Mouse (Mus musculus) embryonic fibroblast, embryonic 13.5 days (primary cell): ENCODE data around the gene Sarnp. TPM values are rescaled to one million over a fixed set of nuclear protein-coding genes. Genes with fewer than 3 reads are reported as not detected.
A peak's percentile ranks its signal among the peaks of the same experiment; 100 is the strongest.

ENCODE experiments used
- H3K27ac ChIP-seq: 2 replicates; pipeline ENCODE4 v1.5.1; 2012; ENCODE audit warnings: low read length, control low read depth, inconsistent platforms; ENCODE audit not compliant: insufficient read depth
- H3K4me1 ChIP-seq: 2 replicates; pipeline ENCODE4 v1.6.1; 2011; ENCODE audit warnings: low read length; ENCODE audit not compliant: control insufficient read depth, insufficient read depth
- H3K4me3 ChIP-seq: 2 replicates; pipeline ENCODE4 v1.5.1; 2011; ENCODE audit warnings: mild to moderate bottlenecking, control low read depth, low read length; ENCODE audit not compliant: insufficient read depth
- CTCF ChIP-seq: IDR thresholded peaks from 2 replicates; pipeline ENCODE4 v1.5.1; 2011; ENCODE audit warnings: mild to moderate bottlenecking, control low read depth, low read length, moderate library complexity, borderline replicate concordance; ENCODE audit not compliant: insufficient read depth
- POLR2A ChIP-seq: IDR thresholded peaks from 2 replicates; pipeline ENCODE4 v1.6.1; 2011; ENCODE audit warnings: low read depth, mild to moderate bottlenecking, control low read depth, low read length, moderate library complexity
- polyA plus RNA-seq: library from polyadenylated mRNA; stranded (reverse); fragments of >200 nt; gene quantifications from 2 replicates; pipeline ENCODE4 v1.2.4, GENCODE M21; 2011; ENCODE audit warnings: low read depth; ENCODE audit not compliant: missing spikeins, insufficient read length

Sarnp gene
- polyA plus RNA-seq, 1 experiment = 112 TPM

DNA sequence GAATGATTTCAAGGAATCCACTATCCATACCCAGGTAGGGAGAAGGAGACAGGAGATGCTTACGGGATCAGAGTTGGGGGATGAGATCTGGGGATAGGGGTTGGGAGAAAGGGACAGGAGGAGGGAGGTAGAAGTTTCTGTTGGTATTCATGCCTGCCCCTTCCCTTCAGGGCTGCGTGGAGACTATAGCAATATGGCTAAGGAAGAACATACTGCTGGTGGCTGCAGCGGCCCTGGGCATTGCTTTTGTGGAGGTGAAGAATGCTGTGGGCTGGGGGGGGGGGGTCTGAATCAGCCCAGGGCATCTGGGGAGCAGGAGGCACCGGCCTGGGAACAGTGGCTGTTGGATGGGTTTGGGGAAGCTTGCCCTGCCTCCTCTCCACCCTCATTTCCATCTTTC lies 95.1 kb downstream of the Sarnp start:
- H3K4me1 ChIP-seq = peaks cover 16% of the 10 kb centered on the region; the same call in 1 of the 2 replicates
- H3K4me3 ChIP-seq = peak overlapping the region; percentile 94
- TF ChIP-seq CTCF (no peak), POLR2A (no peak)
- H3K27ac ChIP-seq = peak overlapping the region; percentile 12; the same call in 1 of the 2 replicates

GRCm38 (mm10) chr10:128912791-128913190 lies 95.7 kb downstream of the Sarnp start:
- TF ChIP-seq POLR2A = no peak
- TF ChIP-seq CTCF = no peak
- Histone ChIP-seq H3K27ac (peak overlapping the region; percentile 1; the same call in 1 of the 2 replicates), H3K4me1 (peaks cover 16% of the 10 kb centered on the region; the same call in 1 of the 2 replicates), H3K4me3 (peak overlapping the region; percentile 94)

DNA sequence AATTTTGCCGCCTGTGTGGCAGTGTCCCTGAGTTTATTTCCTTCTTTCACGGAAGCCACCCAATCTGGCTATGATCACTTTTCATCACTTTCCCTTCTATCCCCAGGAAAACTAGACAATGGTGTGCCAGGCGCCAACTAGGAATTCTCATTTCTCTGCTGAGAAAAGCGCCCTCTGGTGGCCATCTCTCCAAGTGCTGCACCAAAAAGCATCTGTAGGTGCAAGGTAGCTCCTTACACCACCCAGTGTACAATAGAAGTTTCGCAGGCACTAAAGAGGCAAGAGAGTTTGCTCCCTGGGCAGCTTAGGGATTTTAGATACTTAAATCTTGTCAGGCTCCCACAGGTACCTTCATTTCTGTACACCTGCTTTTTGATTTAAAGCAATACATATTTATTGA lies 96.1 kb downstream of the Sarnp start:
- peak overlapping the region; percentile 1; the same call in 1 of the 2 replicates for H3K27ac ChIP-seq
- H3K4me3 ChIP-seq = peak overlapping the region; percentile 94; the same call in 1 of the 2 replicates
- peaks cover 18% of the 10 kb centered on the region; the same call in 1 of the 2 replicates for H3K4me1 ChIP-seq
- TF ChIP-seq CTCF (peak; percentile 64; the same call in 1 of the 2 replicates), POLR2A (no peak)

GRCm38 (mm10) chr10:128913696-128914095 lies 96.6 kb downstream of the Sarnp start:
- no peak overlapping the region for H3K4me3 ChIP-seq
- no peak overlapping the region for H3K27ac ChIP-seq
- TF ChIP-seq POLR2A = peak; percentile 30; the same call in 1 of the 2 replicates
- no peak for TF ChIP-seq CTCF
- H3K4me1 ChIP-seq = peaks cover 18% of the 10 kb centered on the region; the same call in 1 of the 2 replicates

DNA sequence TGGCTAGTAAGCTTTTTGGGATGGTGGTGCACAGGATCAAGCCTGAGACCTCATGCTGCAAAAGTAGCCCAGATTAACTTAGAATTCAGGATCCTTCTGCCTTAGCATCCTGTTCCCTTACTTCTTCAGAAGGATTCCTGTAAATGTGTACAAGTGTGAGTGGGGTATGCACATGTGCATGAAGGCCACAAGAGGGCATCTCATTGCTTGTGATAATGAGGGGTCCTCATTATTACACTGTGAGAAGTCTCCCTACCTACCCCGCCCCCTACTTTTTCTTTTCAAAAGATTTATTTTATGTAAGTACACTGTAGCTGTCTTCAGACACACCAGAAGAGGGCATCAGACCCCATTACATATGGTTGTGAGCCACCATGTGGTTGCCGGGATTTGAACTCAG lies 98.4 kb downstream of the Sarnp start:
- Histone ChIP-seq H3K27ac (no peak overlapping the region), H3K4me1 (peaks cover 26% of the 10 kb centered on the region), H3K4me3 (no peak overlapping the region)
- no peak for TF ChIP-seq CTCF
- no peak for TF ChIP-seq POLR2A

DNA sequence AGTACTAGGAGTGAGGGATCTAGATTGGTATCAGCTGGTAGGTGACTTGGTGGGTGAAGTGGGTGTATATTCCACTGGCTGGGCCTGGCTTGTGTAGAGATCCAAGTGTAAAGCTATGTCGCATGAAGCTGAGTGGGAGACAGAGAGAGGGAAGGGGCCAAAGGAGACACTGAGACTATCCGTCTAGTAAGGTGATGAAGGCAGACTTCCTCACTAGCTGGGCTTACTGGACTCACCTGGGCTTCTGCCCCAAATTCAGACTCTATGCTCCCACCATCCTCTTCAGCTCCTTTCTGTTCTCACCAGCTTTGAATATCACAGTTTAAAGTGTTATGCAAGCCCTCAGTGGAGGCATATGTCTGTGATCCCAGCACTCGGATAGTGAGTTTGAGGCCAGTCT lies 99.5 kb downstream of the Sarnp start:
- no peak overlapping the region for H3K4me3 ChIP-seq
- peaks cover 32% of the 10 kb centered on the region for H3K4me1 ChIP-seq
- H3K27ac ChIP-seq = peak overlapping the region; percentile 13; the same call in 1 of the 2 replicates
- no peak for TF ChIP-seq POLR2A
- no peak for TF ChIP-seq CTCF

DNA sequence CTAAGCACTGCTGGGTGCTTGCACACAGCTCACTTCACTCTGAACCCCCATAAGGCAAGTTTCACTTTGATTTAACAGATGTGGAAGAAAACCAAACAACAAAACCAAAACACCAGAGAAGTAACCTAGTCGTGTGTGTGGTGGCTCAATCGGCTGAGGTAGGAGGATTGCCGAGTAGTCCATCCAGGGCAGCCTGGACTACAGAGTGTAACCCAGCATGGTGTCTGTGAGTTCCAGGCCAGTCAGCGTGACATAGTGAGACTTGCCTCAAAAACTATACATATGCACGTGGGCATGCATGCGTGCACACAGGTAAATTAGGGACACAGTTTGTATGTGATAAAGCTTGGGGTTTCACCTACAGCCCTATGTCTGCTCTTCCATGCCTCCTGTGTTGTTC lies 100.3 kb downstream of the Sarnp start:
- TF ChIP-seq POLR2A (0 out of 2 replicates have a peak, but pooled peaks have one; percentile 10), CTCF (no peak)
- peaks cover 35% of the 10 kb centered on the region for H3K4me1 ChIP-seq
- no peak overlapping the region for H3K4me3 ChIP-seq
- no peak overlapping the region for H3K27ac ChIP-seq

- Histone ChIP-seq H3K4me1 (peaks cover 35% of the 10 kb centered on the region), H3K4me3 (no peak overlapping the region), H3K27ac (peak overlapping the region; percentile 83)
- TF ChIP-seq CTCF (no peak), POLR2A (peak; percentile 20; the same call in 1 of the 2 replicates)
Observed at GRCm38 (mm10) chr10:128918246-128918645, 101.1 kb downstream of the Sarnp start.

GRCm38 (mm10) chr10:128919203-128919631 lies 102.1 kb downstream of the Sarnp start:
- peak overlapping the region; percentile 83 for H3K27ac ChIP-seq
- H3K4me3 ChIP-seq = no peak overlapping the region
- TF ChIP-seq POLR2A (peak; percentile 66; the same call in 1 of the 2 replicates), CTCF (no peak)
- H3K4me1 ChIP-seq = peaks cover 34% of the 10 kb centered on the region

GRCm38 (mm10) chr10:128919966-128920365 lies 102.8 kb downstream of the Sarnp start:
- TF ChIP-seq POLR2A (peak; percentile 33; the same call in 1 of the 2 replicates), CTCF (no peak)
- Histone ChIP-seq H3K27ac (peak overlapping the region; percentile 83), H3K4me3 (no peak overlapping the region), H3K4me1 (peaks cover 32% of the 10 kb centered on the region)

GRCm38 (mm10) chr10:128920736-128921161 lies 103.6 kb downstream of the Sarnp start:
- Histone ChIP-seq H3K4me3 (no peak overlapping the region), H3K4me1 (peaks cover 32% of the 10 kb centered on the region), H3K27ac (peak overlapping the region; percentile 83)
- TF ChIP-seq CTCF (no peak), POLR2A (no peak)
